Mouse (Mus musculus): ENCODE data around the gene Stx12. TPM values are rescaled to one million over a fixed set of nuclear protein-coding genes. Genes with fewer than 3 reads are reported as not detected.
"Not testable (repeated sequence)": the region's sequence is repeated elsewhere in the genome, so short reads cannot be mapped to it uniquely, and the experiment has no call there.

Stx12 gene
- 18.0 and 23.1 TPM in 2 replicates for total RNA-seq (2015; ENCODE audit: low replicate concordance)
- total RNA-seq (2017; ENCODE audit: low replicate concordance), result 20.8 and 28.8 TPM in 2 replicates

- ATAC-seq (replicated peaks; ENCODE audit: low FRiP score, poor library complexity, severe bottlenecking), result peak; percentile 90
These were observed at the start of gene Stx12 for GRCm38 (mm10) chr4:132884064-132884843. Gene Stx12 (minus strand): TSS chr4:132884509.

- no peak for ATAC-seq (replicated peaks; ENCODE audit: low FRiP score, poor library complexity, severe bottlenecking)
These were observed 48.6 kb upstream of the Stx12 start for GRCm38 (mm10) chr4:132932752-132933404.

DNA sequence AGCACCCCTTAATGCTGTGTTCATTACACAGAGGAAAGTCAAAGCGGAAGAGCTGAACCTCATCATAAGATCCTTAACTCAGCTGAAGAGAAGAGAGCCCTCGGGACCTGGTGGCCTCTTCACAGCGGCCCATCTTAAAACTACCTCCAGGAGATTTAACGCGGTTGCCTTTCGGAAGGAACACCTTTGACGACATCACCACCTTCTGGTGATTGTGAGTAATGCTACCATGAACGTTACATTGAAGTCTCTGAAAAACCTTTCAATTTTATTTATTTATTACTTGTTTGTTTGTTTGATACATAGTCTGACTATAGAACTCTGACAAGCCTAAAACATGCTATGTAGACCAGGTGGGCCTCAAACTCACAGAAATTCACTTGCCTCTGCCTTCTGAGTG is 46.5 kb upstream of the Stx12 start:
- peak; percentile 71; the same call in 1 of the 2 replicates for ATAC-seq (replicated peaks; ENCODE audit: low FRiP score, poor library complexity, severe bottlenecking)

GRCm38 (mm10) chr4:132926520-132926919 is 42.2 kb upstream of the Stx12 start:
- not testable (repeated sequence) for ATAC-seq (replicated peaks; ENCODE audit: low FRiP score, poor library complexity, severe bottlenecking)

- ATAC-seq (replicated peaks; ENCODE audit: low FRiP score, poor library complexity, severe bottlenecking), result peak; percentile 88
These were observed 38.3 kb upstream of the Stx12 start, which contains the start of gene Fam76a for GRCm38 (mm10) chr4:132922558-132923008. Gene Fam76a (minus strand): TSS chr4:132922558.

- peak; percentile 48 for ATAC-seq (replicated peaks; ENCODE audit: low FRiP score, poor library complexity, severe bottlenecking)
These were observed 37.8 kb upstream of the Stx12 start for GRCm38 (mm10) chr4:132922061-132922530.

DNA sequence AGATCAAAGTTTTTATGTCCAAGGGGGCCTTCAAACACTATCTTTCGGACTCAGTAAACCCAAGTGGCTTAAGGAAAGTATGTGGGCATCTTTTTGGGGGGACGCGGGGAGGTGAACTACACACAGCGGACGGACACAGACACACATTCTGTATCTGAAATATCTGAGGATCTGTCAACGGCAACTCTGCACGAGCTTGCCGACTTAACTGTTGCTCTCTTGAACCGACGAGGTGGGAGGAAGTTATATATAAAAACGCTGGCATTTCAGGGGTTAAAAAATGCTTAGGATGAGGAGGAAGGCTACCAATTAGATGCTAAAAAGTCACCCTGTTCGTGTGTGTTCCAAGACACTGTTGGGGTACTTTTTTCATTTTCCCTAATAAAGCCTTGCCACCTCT is 37.2 kb upstream of the Stx12 start:
- no peak for ATAC-seq (replicated peaks; ENCODE audit: low FRiP score, poor library complexity, severe bottlenecking)

DNA sequence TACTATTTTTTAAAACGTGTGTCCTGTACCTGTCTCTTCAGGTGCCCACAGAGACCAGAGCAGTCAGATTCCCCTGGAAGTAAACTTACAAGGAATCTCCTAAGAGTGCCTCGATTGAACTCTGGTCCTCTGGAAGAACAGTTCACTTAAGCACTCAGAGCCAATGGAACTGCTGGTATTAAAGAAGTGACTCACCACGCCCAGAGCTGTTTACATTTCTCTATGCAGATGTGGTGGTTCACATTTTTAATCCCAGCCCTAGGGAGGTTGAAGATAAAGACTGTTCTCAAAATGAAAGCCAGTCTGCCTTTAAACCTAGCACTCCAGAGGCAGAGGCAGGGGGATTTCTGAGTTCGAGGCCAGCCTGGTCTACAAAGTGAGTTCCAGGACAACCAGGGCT is 35.9 kb upstream of the Stx12 start:
- peak; percentile 32; the same call in 1 of the 2 replicates for ATAC-seq (replicated peaks; ENCODE audit: low FRiP score, poor library complexity, severe bottlenecking)

DNA sequence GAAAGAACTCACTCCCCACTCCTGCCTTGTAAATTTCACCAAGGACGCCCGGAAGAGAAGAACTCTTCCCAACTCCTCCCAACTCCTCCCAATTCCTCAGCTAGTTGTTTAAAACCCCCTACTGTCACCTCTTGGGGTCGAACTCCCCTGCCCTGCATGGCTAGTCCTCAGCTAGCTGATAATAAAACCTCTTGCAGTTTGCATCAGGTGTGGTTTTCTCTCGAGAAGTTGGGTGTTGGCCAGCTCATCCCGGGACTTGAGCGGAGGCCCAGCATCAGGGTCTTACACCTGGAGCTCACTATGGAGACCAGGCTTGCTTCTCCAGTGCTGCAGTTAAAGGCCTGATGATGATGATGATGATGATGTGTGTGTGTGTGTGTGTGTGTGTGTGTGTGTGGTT is 34.2 kb upstream of the Stx12 start:
- not testable (repeated sequence) for ATAC-seq (replicated peaks; ENCODE audit: low FRiP score, poor library complexity, severe bottlenecking)

DNA sequence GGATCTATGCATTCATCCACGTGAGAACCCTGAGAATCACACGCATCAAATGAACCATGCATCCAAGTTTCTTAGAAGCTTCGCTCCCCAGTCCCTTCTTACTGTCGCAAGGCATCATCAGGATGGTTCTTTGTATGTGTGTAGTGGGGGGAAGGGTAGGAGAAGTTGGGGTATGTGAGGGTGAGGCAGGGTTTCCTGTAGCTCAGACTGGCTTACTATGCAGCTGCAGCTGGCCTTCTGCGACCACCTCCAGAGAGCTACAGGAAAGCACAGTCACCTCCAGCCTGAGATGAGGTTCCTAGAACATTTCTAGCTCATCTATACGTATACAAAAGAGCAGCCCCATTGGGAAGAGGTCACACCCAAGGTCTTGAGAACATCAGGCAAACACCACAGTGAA is 27.8 kb upstream of the Stx12 start:
- ATAC-seq (replicated peaks; ENCODE audit: low FRiP score, poor library complexity, severe bottlenecking), result no peak

GRCm38 (mm10) chr4:132905843-132906360 is 21.6 kb upstream of the Stx12 start:
- ATAC-seq (replicated peaks; ENCODE audit: low FRiP score, poor library complexity, severe bottlenecking), result no peak

DNA sequence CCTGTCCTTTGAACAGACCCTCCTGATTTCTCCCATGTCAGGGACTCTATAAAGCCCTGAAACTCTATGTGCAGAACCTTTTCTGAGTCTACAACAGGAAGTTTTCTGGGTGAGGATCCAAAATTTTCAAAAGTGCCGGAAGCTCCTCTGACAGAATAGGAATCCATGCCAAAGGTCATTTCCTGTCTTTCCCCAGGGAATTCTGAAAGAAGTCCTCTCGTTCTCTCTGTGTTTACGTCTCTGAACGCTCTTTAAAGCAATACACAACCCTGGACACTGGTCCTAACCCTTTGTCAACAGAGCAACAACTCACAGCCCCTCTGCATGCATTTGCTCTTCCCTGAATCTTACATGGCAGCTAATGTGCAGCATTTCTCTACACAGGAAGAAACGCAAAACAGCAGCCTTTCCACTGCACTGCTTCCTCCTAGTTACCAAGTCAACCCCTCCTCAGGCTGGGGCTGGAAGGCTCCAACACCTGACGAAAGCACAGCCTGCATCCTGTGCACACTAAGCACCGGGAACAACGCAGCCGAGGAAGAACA is 20.5 kb upstream of the Stx12 start:
- no peak for ATAC-seq (replicated peaks; ENCODE audit: low FRiP score, poor library complexity, severe bottlenecking)

GRCm38 (mm10) chr4:132904071-132904470 is 19.8 kb upstream of the Stx12 start:
- ATAC-seq (replicated peaks; ENCODE audit: low FRiP score, poor library complexity, severe bottlenecking), result no peak

- ATAC-seq (replicated peaks; ENCODE audit: low FRiP score, poor library complexity, severe bottlenecking), result no peak
These were observed 13.9 kb upstream of the Stx12 start for GRCm38 (mm10) chr4:132898197-132898596.

DNA sequence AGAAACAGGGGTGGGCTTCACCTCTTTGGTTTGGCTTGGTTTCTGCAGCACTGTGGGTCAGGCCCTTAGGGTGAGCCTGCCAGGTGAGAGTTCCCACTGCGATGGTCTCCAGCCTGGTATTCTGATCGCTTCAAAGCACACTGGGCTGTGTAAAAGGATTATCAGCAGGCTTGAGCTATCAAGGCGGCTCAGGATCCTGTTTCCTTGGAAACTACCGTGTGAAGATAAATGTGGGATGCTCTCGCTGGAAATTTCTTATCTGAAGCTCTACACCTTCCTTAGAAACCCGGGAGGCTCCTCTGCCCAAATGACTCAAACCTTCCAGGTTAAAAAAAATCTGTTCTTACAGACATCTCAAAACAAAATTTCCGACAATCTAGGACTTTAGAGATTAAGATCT is 10.1 kb upstream of the Stx12 start:
- ATAC-seq (replicated peaks; ENCODE audit: low FRiP score, poor library complexity, severe bottlenecking), result no peak

DNA sequence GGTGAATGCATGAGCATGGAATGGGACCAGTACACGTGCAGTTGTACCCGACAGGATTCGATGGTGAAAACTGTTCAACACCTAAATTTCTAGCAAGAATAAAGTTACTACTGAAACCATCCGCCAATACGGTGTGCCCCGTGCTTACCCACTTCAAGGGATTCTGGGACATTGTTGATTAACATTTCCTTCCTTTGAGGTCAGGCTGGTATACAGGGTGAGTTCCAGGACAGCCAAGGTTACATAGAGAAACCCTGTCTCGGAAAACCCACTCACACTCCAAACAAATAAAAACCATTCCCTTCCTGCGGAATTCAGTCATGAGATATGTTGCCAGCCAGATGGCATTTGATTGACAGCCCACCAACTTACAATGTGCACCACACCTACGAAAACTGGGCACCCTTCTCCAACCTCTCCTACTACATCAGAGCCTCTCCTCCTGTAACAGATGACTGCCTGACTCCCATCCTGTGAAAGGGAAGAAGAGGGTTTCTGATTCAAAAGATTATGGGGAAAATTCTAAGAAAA is 600 bp upstream of the Stx12 start:
- no peak for ATAC-seq (replicated peaks; ENCODE audit: low FRiP score, poor library complexity, severe bottlenecking)

DNA sequence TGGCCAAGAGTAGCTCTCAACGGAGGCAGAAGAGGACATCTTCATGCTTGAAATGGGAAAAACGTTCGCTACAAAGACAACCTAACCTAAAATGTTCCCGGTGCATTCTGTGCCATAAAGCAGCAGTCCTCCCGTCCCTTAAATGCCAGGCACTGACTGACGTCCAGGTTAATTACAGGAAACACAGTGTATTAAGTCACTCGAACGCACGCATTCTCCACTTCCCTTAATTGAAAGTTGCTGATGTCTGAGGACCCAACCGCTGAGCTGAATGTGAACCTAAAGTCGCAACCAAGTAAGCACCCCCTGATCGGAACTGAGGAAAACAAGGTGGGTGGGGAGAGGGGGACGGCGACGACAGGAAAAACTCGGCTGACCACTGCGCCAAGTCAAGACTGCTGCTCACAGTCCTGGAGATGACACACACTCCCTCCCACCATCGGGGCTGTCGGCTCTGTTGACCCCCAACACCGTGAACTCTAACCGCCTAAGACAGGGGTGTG is 697 bp downstream of the Stx12 start:
- peak; percentile 34 for ATAC-seq (replicated peaks; ENCODE audit: low FRiP score, poor library complexity, severe bottlenecking)

GRCm38 (mm10) chr4:132874363-132875097 is 9.8 kb downstream of the Stx12 start:
- ATAC-seq (replicated peaks; ENCODE audit: low FRiP score, poor library complexity, severe bottlenecking), result peak; percentile 53
